Mouse (Mus musculus) embryo, embryonic 9.5 days (tissue): ENCODE measurements at regions not wholly inside any gene's neighbourhood (a gene's known extent, or its start where the extent isn't known, plus 50 kb on each side); places are given as distances from the start of the nearest gene placed in this dataset.

Experiments
- DNase-seq: peaks from one replicate; pipeline ENCODE4 v3.0.0-alpha.2; 2017; ENCODE audit errors: extremely low spot score

DNA sequence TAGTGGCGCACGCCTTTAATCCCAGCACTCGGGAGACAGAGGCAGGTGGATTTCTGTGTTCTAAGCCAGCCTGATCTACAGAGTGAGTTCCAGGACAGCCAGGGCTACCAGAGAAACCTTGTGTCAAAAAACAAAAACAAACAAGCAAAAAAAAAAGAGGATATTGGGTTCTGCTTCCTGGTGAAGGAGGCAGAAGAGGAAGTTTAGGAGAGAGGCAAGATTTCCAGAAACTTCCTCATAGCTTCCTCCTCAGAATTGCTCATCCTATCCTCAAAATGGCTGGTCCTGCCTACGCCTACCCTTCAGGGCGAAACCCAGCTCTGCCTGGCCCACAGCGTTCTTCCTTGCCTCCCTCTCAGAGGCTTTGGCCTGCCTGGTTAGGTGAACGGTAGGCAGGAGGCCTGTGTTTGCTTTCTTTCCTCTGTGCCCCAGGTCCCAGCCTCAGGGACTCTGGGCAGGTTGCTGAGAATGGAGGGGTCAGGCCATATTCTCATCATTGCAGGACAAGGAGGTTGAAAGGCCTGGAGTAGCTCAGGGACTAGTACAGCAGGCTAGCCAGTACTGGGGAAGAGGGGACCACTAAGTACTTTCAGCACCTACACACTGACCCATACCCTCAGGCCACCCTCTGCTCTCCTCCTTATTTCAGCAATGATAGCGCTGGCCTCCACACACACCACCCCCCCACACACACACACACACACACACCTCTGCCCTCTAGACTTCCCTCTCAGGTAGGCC is 79.6 kb downstream of the Zfp36l2 start:
- no peak for DNase-seq

DNA sequence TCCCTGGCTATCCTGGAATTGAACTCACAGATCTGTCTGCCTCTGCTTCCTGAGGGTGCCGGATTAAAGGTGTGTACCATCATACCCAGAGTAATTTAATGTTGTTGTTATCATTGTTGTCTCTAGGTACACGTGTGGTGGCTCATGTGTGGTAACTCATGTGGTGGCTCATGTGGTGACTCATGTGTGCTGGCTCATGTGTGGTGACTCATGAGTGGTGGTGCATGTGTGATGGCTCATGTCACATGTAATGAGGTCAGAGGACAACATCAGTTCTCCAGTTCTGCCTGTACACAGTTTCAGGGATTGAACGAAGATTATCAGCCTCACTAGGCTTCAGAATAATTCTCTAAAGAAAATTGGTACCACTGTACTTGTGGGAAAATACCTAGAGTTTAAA is 80.2 kb downstream of the Zfp36l2 start:
- no peak for DNase-seq

DNA sequence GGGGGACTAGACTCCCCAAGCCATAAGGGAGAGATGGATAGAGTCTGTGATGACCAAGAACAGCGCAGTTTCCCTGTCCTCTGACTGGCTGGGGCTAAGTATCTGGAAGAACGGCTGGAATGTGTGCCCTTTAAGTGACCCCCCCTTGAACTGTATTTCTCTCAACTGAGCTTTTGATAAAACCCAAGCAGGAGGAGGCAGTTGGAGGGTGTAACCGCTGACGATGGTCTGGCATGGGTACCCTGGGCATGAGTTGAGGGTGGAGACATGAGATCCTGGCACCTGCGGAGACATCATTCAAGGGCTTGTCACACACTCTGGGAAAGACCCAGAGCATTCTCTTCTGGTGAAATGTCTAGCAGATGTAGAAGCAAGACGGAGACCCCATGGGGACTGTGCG is 83.5 kb downstream of the Zfp36l2 start:
- DNase-seq = no peak

DNA sequence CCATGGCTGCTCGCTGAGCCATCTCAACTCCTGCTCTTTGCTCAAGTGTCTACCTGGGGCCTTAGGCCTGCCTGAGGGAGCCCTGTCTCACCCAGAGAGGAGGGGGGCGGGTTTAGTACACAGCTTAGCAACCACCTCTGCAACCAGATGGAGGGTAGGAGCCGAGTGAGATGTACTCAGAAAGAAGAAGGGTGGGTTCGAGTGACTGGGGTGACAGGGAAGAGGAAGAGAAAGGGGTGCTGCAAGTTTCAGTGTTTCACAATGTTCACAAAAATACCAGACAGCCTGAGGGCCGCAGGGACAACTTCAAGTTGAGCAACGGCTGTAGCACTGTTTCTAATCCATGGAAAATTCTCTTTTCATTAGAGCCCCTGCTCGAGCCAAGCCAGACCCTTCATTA is 84.4 kb downstream of the Zfp36l2 start:
- DNase-seq = no peak

DNA sequence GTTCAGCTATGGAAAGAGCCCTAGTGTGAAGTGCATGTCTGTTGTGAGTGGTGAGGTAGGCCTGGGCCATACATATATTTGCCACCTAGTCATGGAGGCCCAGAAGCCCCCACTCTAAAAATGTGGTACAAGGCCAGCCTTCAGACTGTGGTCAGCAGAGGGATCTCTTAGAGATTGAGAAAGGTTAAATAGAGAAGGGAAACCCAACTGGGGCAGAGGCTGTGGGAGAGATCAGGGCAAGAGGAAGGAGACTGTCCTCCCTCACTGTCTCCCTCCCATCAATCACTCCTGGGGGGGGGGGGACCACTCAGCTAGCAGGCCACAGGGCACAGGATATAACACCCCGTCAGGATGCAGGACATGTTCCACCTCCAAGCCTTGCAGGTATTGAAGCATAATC is 86.1 kb downstream of the Zfp36l2 start:
- DNase-seq = no peak

DNA sequence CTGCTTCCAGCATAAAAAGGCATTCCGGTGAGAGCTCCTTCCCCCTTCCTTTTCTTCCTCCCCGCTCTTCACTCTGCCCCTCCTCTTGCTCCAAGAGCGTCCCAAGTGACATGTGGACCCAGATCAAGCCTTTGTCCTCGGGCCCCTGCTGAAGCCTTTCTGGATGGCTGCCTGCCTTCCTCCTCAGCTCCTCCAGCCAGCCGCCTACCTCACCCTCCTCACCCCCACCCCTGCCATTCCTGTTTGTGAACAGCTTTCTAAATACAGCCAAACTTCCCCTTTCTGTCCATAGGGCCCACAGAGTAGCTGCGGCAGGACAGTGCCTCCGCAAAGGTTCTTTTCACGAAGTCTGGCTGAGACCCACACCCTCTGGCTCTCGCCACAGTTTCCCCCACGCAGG is 87.2 kb downstream of the Zfp36l2 start:
- DNase-seq = no peak

DNA sequence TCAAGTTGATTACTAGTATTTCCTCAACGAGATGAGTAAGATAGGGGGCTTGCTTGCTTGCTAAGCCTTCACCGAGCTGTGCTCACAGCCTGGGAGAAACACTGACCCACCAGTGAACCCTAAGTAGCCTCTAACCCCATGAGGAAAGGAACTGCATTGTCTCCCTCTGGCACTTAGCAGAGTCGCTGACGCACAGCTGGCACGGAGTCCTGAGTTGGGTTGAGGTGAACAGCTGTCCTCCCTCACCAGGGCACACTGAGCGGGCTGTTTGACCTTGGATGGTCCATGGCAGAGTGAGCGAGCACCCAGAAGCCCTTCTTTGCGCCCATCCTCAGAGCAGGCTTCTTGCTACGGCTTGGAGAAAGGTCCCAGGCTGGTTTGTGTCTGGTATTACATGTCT is 88.0 kb downstream of the Zfp36l2 start:
- DNase-seq = no peak

DNA sequence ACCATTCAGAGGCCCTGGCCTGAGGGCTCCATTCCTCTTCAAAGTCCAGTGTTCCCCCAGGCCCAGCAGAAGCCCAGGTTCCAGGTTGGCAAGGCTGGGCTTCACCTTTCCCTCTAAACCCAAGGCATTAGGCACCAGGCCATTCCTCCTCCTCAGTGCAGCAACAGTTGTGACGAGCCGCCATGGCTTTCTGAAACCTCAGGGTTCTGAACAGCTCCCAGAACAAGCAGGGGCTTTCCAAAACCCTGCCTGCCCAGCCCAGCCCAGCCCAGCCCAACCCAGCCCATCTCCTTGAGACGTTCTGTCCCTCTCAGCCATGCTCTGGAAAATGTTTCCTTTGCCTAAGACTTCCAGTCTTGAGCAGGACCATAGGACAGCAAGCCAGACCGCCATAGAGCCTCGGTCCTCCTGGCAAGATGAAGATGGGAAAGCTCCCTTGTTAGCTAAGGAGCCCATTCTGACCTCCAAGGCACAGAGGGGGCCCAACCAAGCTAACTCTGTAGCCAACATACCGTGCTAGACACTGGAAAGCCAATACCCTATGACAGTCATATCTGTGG is 89.8 kb downstream of the Zfp36l2 start:
- DNase-seq = no peak

DNA sequence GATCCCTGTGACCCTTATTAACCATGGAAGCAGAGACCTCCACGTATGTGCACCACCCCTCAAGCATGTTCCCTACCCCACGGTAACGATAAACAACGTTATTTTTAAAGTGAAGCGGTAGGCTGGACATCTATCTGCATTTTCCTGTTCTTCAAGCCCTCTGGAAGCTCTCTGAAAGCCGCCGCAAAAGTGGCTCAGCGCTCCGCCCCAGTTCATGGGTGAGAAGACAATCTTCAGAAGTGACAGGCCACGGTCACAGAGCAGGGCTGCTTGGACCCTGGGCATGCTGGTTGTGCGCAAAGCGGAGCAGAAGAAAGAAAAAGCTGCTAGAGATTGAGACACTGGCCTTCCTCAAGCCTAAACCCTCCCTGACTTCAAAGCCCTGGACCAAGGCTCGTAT is 90.5 kb downstream of the Zfp36l2 start:
- DNase-seq = no peak

DNA sequence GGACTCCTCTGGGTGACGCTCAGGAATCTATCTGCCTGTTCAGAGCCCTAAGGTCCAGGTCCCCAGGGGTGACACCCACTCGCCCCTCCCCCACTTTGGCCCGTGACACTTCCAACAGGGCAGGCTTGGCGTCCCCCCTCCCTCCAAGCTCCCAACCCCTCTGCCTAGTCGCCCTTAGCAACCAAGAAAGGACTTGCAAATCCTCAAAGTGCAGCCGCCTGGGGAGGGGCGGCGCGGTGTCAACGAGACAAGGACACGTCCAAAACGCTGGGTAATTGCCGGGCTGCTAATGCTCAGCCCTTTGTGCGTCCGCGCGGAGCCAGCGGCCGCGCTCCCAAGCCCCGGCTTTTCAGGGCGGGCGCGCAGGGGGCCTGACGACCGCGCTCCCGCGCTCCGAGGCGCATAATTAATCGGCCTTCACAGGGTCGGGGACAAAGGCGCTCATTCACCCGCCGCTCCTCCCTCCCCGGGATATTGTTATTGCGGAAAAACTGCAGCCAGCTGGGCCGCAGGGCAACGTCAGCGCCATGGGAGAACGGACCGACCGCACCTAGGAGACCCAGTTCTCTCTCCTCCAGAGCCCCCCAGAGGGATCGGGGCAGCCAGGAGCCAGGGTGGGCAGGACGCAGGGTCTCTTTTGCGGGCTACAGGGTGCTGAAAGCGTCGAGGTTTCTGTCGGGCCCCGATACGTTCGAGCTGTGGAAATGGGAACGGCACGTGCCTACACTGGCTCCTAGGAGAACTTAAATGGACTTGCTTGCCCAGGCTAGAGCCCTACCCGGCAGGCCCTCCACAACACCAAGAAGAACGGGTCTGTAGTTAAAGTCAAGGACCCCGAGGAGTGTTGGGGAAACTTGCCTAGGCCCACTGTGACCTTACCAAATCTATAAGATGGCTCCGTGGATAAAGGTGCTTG is 91.1 kb downstream of the Zfp36l2 start:
- peak; percentile 88 for DNase-seq

DNA sequence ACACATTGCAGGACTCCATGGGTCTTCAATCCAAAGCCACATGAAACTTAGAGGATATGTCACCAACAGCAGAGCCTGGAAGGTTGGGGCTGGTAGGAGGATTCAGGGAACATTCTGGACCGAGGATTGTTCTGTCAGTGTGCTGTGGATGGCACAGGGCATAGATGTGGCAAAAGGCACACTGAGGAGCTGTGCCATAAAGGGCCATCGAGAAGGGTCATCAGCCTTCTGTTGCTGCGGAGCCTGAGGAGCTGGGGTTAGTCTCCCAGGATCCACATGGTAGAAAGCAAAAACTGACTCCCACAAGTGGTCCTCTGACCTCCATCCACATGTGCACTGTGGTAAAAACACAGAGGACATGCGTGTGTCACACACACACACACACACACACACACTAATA is 91.9 kb downstream of the Zfp36l2 start:
- peak; percentile 31 for DNase-seq

DNA sequence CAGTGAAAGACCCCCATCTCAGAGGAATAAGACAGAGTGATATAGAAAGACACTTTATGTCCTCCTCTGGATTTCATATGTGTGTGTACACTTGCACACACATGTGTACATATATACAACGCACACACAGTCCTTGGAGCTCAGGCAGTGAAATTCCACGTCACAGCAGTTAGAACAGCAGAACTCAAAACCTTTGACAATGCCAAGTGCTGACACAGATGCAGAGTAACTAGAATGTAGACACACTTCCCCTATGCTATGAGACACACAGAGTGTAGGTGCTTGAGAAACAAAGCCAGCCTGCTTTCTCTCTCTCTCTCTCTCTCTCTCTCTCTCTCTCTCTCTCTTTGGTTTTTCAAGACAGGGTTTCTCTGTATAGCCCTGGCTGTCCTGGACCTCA is 92.7 kb downstream of the Zfp36l2 start:
- no peak for DNase-seq

DNA sequence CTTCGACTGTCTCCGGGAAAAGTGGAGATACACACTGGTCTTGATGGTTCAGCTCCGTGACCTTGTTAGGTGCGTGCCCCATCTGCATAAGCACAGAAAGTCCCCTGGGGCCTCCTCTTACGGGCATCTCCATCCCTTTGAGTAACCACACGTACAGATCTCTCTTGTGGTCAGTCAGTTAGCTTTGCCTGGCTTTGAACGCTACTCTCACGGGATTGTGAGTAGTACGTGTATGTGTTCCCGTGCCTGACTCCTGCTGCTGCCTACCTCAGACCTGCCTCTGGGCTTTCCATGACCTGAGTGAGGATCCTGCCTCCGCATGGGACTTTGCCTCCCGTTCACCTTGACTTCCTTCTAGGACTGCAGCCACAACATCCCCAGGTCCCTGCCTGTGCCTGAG is 101.4 kb downstream of the Zfp36l2 start:
- no peak for DNase-seq

DNA sequence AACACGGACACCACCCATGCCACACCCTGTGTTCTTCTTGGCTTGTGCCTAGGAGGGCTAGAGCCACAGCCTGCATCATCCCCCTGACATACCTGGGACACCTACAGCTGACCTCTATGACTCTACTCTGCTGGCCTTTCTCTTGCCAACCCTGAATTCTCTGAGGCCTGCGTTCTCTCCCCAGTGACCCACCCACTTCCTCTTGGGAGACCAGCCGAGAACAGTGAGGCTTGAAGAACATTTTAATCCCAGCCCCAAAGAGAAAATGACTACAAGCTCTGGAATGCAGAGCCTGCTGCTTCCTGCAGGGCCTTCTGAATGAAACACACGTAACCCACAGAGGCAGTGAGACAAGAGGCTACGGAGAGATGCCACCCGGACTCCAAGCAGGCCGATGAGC is 102.0 kb downstream of the Zfp36l2 start:
- no peak for DNase-seq

DNA sequence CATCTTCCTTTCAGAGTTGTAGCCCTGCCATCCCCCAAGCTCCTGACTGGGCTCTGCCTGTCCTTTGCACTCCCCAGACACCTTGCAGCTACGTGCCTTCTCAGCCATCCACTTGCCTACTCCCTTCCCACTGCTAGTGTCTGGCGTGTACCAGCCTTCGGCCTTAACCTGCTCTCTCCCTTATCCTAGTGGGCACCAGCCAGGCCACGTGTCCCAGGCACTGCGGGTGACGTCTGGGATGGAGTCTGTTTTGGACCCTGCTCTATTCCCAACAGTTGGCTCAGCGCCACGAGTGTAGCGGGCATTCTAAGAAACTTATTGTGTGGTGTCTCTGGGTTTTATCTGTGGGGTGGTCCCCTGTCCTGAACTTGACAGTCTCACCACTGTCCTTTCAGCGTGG is 102.5 kb downstream of the Zfp36l2 start:
- DNase-seq = no peak

DNA sequence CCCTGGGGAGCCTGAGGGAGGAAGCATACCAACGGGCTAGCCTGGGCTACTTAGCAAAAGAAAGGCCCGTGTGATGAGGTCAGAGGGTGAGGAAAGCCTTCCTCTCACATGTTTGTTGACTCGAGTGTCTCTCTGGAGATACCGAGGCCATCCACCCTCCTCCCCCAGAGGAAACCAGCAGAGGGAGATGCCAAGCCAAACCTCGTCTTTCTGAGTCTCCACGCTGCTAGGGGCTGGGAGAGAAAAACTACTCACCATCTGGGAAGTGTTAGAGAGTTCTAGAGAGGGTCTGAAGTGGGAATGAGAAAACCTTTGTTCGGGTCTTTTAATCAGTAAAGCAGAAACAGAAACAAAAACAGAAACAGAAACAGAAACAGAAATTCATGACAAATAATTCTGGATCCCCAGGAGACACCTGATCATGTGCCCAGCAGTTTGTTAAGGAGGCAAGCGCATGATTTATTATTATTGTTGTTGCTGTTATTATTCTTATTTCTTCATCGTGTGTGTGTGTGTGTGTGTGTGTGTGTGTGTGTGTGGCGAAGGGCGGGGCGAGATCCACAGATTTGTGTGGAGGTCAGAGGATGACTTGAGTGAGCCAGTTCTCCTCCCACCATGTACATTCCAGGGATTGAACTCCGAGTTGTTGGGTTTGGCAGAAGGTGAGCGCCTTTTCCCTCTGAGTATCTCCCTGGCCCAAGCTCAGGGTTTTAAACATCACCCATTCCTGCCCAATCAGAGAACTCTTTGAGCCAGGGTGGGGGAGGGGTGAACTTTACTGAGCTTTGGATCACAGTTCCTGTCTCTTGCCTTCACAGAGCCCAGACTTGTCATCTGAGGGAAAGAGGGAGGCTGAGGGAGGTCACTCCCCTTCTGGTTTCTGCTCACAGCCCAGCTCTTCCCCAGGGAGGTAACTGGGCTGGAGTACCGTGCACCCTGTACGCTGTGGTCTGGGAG is 104.2 kb downstream of the Zfp36l2 start:
- peak; percentile 26 for DNase-seq

DNA sequence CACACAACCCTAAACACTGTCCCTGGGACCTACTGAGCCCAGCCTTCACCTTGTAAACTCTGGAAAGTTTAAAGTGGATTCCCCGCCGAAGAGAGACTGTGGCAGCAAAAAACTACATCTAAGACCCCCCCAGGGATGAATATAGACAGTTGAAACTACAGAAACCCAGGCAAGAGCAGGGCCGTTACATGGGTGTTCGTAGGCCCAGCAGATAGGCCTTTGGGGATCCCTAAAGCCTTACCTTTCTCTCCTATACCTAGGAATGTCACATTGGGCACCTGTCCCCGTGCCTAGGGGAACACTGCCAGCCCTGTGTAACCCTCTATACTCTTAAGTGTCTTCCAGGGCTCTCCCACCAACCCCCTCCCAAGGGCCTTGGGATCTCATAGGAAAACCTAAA is 105.2 kb downstream of the Zfp36l2 start:
- DNase-seq = no peak

DNA sequence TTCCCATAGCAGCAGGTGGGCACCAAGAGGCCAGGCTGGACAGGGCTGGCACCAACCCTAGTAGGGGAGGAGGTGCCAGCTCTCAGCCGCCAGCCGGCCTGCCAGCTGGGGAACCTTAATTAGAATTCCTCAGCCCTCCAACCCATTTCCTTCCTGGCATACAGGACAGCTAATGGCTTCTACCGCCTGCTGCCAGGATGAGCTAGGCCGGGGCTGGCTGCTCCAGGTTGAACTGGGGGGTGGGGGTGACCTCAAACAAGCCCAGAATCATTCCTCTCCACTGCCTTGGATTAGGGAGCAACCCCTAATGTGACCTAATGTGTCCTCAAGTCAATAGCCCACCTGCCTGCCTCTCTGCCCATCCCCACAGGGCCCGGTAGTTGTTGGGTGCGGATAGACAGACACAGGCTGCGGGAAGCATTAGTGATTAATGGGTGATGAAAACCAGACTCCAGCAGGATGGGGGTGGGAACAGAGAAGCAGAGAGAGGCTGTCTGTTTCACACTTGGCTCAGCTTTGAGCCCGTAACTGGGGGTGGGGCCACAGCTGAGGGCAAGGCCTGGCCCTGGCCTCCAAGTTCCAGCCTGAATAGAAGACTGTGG is 105.9 kb downstream of the Zfp36l2 start:
- DNase-seq = peak; percentile 59

DNA sequence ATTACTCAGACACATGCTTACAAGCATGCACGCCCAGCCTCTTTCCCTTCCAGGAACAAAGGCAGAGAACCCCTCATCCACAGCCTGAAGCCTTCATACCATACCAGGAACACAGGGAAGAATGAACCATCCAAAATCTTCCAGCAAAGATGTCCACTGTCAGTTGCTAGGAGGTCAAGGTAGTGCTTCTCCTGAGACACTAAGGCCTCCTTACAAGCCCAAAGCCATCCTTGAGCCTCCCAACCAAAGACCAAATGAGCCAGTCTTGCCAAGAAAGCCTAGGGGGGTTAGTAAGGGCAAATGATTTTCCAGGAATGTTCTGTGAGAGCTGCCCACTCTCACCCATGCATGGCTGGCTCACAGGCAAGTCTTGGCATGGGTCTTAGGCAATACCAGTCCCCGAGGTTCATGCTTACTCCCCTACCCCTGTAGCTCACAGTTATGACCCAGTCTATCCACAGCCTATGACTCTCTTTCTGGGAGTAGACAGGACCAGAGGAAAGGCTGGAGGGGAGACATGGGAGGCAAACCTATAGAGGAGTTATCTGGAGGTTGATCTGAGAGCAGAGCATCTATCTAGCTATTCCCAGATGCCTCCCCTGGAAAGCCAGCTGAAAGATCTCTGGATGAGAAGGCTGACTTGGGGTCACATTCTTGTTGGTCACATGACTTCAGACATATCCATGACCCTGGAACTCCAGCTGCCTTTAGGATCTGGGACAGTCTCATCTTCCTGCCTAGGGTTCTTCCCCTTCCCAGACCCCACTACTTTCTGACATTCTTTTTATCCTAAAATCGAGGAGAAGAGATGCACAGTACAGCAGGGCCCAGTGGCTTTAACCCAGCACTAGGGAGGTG is 112.4 kb downstream of the Zfp36l2 start:
- no peak for DNase-seq
